Mouse (Mus musculus) heart, adult 2 months (tissue): ENCODE data around the gene Agtpbp1. TPM values are rescaled to one million over a fixed set of nuclear protein-coding genes. Genes with fewer than 3 reads are reported as not detected.

Experiments used
- DNase-seq, 2 experiments: peaks; one replicate each; pipeline ENCODE4 v3.0.0; 2021
- H3K27ac ChIP-seq: fragments of 200-600 bp; 2 replicates; pipeline ENCODE4 v1.8.1; 2022
- H3K27me3 ChIP-seq: fragments of 200-500 bp; 2 replicates; pipeline ENCODE4 v1.6.1; 2012; ENCODE audit warnings: mild to moderate bottlenecking, low read length, inconsistent platforms, mixed read lengths; ENCODE audit not compliant: control insufficient read depth, insufficient read depth
- H3K36me3 ChIP-seq: fragments of 200-500 bp; 2 replicates; pipeline ENCODE4 v1.6.1; 2012; ENCODE audit warnings: low read length, inconsistent platforms; ENCODE audit not compliant: control insufficient read depth, insufficient read depth
- H3K4me1 ChIP-seq: fragments of 200-500 bp; 2 replicates; pipeline ENCODE4 v1.6.1; 2011; ENCODE audit warnings: low read length; ENCODE audit not compliant: control insufficient read depth, insufficient read depth
- H3K4me3 ChIP-seq: fragments of 200-600 bp; 2 replicates; pipeline ENCODE4 v1.8.1; 2022
- H3K79me2 ChIP-seq: fragments of 200-500 bp; replicated peaks from 2 replicates; pipeline ENCODE4 v1.6.1; 2012; ENCODE audit warnings: mild to moderate bottlenecking, inconsistent platforms, low read length, moderate library complexity, mixed read lengths; ENCODE audit not compliant: control insufficient read depth, insufficient read depth
- H3K9ac ChIP-seq: fragments of 200-500 bp; 2 replicates; pipeline ENCODE4 v1.6.1; 2012; ENCODE audit warnings: low read depth, mild to moderate bottlenecking, control low read depth, inconsistent platforms, low read length, mixed read lengths
- CTCF ChIP-seq: fragments of 200-600 bp; IDR thresholded peaks from 2 replicates; pipeline ENCODE4 v1.8.1; 2022; ENCODE audit warnings: antibody characterized with exemption, mild to moderate bottlenecking, moderate library complexity
- EP300 ChIP-seq: fragments of 200-500 bp; IDR thresholded peaks from 2 replicates; pipeline ENCODE4 v1.6.1; 2011; ENCODE audit warnings: low read depth, low read length, control low read depth; ENCODE audit not compliant: insufficient read depth
- POLR2A ChIP-seq: fragments of 200-500 bp; IDR thresholded peaks from 2 replicates; pipeline ENCODE4 v1.6.1; 2011; ENCODE audit warnings: mild to moderate bottlenecking, low read depth, low read length, control low read depth; ENCODE audit not compliant: insufficient read depth
- WGBS: fragments of 180-500 bp; shearing (Covaris S2); methylation state at CpG from one replicate; pipeline ENCODE4 v1.1.7; 2018; 5-methylcytosine and 5-hydroxymethylcytosine counted together
- intact Hi-C: fragments of 180-260 bp; cut with DNase I; formaldehyde crosslinking; loops from one replicate; pipeline ENCODE4 v1.15.1; 2025
- polyA plus RNA-seq: library from polyadenylated mRNA; depleted of rRNA; stranded (reverse); fragments of >200 nt; gene quantifications from 2 replicates; pipeline ENCODE4 v1.2.3, GENCODE M21; 2012
- total RNA-seq, 2 experiments: library from RNA; stranded (reverse); gene quantifications; 2 replicates each; pipeline ENCODE4 v1.2.3; 2021

The Agtpbp1 gene
- total and polyA plus RNA-seq, 3 experiments = 27.9 to 173 (median 151) TPM

DNA sequence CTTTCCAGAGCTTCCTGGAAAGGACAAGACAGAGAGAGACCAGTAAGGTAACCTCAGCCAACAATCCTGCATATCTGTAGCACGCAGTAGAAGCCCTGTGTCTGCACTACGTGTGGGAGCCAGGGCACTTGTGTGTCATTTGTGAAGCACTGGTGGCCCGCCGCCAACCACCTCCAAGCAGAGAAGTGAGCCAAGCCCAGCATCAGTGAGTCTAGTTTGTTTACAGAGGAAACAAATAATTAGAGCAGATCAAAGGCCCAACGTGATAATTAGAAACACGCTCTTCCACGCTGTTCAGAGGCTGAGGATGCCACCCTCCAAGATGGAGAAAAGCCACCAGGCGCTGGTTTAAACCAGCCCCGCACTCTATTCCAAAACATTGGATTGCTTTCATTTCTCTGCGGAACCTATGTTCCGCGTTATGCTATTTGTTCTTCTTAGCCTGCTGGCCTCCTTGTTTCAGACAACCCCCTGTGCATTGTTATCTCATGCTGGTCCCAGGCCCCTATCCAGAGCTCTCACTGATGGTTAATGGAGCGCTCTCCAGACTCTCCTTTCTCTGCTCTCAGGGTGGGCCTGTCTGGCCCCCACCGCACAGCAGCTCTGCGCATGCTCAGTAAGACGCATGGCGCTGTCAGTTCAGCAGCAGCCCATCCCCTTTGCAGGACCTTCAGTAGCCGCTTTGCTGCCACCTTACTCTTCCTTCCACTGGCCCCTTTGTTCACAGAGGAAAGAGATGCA lies 153.7 kb downstream of the Agtpbp1 start:
- intact Hi-C loops = no loop called here
- TF ChIP-seq EP300 (no peak), CTCF (no peak), POLR2A (no peak)
- H3K36me3 ChIP-seq = no peaks in the 10 kb centered on the region
- H3K27ac ChIP-seq = no peak overlapping the region; the same call in 1 of the 2 replicates
- H3K79me2 ChIP-seq = no peaks in the 10 kb centered on the region
- peak; percentile 54 to 62 for DNase-seq
- H3K9ac ChIP-seq = no peak overlapping the region
- H3K4me3 ChIP-seq = peak overlapping the region; percentile 38
- no peaks in the 10 kb centered on the region for H3K27me3 ChIP-seq
- WGBS = 47% methylated on average over 18 of the region's 18 CpGs
- 0 out of 2 replicates have a peak, but pooled peaks cover 1% of the 10 kb centered on the region for H3K4me1 ChIP-seq

DNA sequence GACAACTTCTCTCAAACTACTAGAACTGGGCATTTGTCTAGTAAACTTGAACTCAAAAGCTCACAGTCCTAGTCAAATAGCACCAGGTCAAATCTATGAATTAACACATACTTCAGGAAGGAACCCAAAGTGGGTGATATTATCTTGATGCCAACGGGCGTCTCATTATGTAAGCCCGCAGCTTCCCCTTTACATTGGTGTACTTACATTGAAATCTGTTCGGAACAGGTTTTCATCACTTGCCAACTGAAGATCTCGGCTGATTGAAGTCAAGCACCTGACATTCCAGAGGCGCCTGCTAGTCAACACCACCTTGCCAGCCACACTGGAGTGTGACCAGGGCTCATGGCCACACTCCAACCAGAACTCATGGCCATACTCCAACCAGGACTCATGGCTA lies 155.7 kb downstream of the Agtpbp1 start:
- no peaks in the 10 kb centered on the region for H3K27me3 ChIP-seq
- intact Hi-C loops = no loop called here
- H3K4me3 ChIP-seq = no peak overlapping the region
- no peak for TF ChIP-seq POLR2A
- TF ChIP-seq EP300 = no peak
- no peak for TF ChIP-seq CTCF
- H3K9ac ChIP-seq = no peak overlapping the region
- peak in 1 of 2 experiments; percentile 16 for DNase-seq
- WGBS = 82% methylated on average over 6 of the region's 6 CpGs
- no peak overlapping the region for H3K27ac ChIP-seq
- H3K79me2 ChIP-seq = no peaks in the 10 kb centered on the region
- H3K36me3 ChIP-seq = no peaks in the 10 kb centered on the region
- peaks cover 3% of the 10 kb centered on the region; the same call in 1 of the 2 replicates for H3K4me1 ChIP-seq

DNA sequence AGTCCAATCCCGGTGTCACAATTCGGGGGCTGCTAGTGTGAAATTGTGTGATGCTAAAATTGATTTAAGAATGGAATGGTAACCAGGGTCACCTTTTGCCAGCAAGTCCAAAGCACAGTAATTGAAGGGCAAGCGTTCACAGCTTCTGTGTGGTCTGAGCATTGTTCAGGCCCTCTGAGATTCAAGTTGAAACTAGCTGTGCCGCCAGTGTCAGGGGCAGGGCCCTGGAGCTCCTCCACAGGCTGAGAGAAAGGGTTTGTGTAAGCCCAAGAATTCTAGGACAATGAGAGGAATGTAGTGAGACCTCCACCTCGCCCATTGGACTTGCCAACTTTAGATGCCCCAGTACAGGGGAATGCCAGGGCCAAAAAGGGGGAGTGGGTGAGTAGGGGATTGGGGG lies 161.2 kb downstream of the Agtpbp1 start:
- intact Hi-C loops = no loop called here
- no peak overlapping the region for H3K4me3 ChIP-seq
- H3K27me3 ChIP-seq = no peaks in the 10 kb centered on the region
- no peaks in the 10 kb centered on the region for H3K36me3 ChIP-seq
- WGBS = 91% methylated on average over 5 of the region's 5 CpGs
- TF ChIP-seq POLR2A (no peak), EP300 (no peak)
- no peak overlapping the region for H3K27ac ChIP-seq
- H3K9ac ChIP-seq = no peak overlapping the region
- DNase-seq = no peak
- no peaks in the 10 kb centered on the region for H3K79me2 ChIP-seq
- peaks cover 3% of the 10 kb centered on the region; the same call in 1 of the 2 replicates for H3K4me1 ChIP-seq

DNA sequence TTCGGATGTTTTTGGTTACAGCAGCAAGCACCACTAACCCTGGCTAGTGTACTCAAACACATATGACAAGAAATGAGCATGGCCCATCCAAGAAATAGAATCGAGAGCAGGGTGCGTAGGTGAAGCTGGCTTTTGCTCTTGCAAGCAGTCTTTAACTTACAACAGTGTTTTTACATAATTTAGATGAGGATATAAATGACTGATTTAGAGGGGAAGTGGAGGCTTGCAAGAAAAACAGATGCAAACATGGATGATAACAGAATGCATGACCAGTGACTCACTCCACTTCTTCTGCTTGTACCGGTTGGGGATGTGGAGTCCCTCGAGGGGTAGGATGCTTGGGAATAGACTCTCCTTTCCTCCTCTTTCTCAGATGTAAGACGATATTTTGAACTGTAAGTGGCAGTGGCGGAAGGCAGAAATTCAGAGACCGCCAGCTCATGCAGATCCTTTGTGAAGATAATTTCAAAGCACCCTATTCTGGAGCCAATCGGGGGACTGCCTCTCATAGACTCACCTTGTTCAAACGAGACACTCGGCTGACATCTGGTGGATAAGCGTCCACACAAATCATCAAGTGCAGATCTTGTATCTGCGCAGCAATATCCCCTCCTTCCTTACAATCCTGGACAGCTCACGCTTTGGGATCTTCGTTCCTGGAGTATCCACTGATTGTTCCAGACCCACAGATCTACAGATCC lies 168.3 kb downstream of the Agtpbp1 start:
- no peak for DNase-seq
- intact Hi-C loops = no loop called here
- no peak overlapping the region for H3K4me3 ChIP-seq

DNA sequence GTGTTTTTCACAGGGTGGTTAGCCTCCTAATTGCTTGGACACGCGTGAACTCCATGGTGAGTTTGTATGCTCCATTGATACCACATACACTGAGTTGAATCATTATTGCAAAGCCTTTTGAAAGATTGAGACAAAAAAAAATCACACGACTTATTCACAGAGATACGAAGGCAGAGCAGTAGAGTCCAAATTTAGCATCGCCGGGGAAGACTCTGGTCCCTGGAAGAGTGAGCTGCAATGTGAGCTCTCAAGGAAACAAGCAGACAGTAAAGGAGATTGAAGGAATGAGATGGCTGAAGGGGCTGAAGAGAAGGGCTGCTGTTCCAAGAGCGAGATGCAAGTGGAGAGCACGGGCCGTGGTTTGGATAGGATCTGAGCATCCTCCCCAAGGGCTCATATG lies 171.1 kb downstream of the Agtpbp1 start:
- no peaks in the 10 kb centered on the region for H3K79me2 ChIP-seq
- TF ChIP-seq POLR2A = no peak
- no peak for TF ChIP-seq EP300
- no peak for TF ChIP-seq CTCF
- WGBS = 85% methylated on average over 9 of the region's 9 CpGs
- H3K4me1 ChIP-seq = no peaks in the 10 kb centered on the region
- no peak for DNase-seq
- no peak overlapping the region for H3K4me3 ChIP-seq
- intact Hi-C loops = no loop called here
- no peaks in the 10 kb centered on the region for H3K27me3 ChIP-seq
- no peak overlapping the region for H3K27ac ChIP-seq
- H3K9ac ChIP-seq = no peak overlapping the region
- no peaks in the 10 kb centered on the region for H3K36me3 ChIP-seq

More for the DNA sequence above, 168.3 kb downstream of the Agtpbp1 start:
- Histone ChIP-seq H3K79me2 (no peaks in the 10 kb centered on the region), H3K27me3 (no peaks in the 10 kb centered on the region), H3K36me3 (no peaks in the 10 kb centered on the region), H3K27ac (no peak overlapping the region), H3K4me1 (no peaks in the 10 kb centered on the region), H3K9ac (no peak overlapping the region)
- TF ChIP-seq EP300 = no peak
- no peak for TF ChIP-seq CTCF
- no peak for TF ChIP-seq POLR2A
- 74% methylated on average over 15 of the region's 15 CpGs for WGBS

DNA sequence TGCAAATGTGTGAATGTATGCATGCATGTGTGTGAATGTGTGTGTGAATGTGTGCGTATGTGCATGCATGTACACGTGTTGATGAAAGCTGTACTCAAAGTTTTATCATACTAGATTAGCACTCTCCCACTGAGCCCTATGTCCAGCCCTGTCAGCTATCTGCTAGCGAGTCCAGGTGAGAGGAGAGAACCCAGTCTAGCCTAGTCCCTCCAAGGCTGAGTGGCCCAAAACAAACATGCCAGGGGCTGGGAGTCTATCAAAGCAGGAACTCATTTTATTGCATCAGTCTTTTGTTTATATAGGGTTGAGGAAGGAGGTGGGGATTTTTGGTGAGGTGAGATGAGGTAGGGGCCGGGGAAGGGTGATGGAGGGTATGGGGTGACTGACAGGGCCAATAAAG lies 172.4 kb downstream of the Agtpbp1 start:
- H3K36me3 ChIP-seq = no peaks in the 10 kb centered on the region
- H3K4me3 ChIP-seq = no peak overlapping the region
- no peak for DNase-seq
- TF ChIP-seq CTCF (no peak), EP300 (no peak), POLR2A (no peak)
- H3K9ac ChIP-seq = no peak overlapping the region
- H3K79me2 ChIP-seq = no peaks in the 10 kb centered on the region
- H3K27me3 ChIP-seq = no peaks in the 10 kb centered on the region
- 89% methylated on average over 4 of the region's 4 CpGs for WGBS
- no peaks in the 10 kb centered on the region for H3K4me1 ChIP-seq
- no peak overlapping the region for H3K27ac ChIP-seq
- intact Hi-C loops = no loop called here
